In genomic region chr8:76187293-76187692, GRCm38 (mm10) we compare ENCODE assay signal across 23 mouse cellular contexts.
DNase-seq lines count a peak whose midpoint lies in the region; ATAC-seq lines count a peak whose summit lies in the region.
"Had no signal": no experiment of that assay in that cellular context is flagged by ENCODE, and none has a peak within 500 bp of the region (broad histone marks: within the 10 kb centered on the region; RNA-seq: fewer than 3 reads in every experiment).

No protein-coding gene starts in this region.

- no peaks in the 10 kb centered on the region for H3K9me3 ChIP-seq in forebrain, embryonic 16.5 days (ENCODE audit: control insufficient read depth, low read length)
- no peaks in the 10 kb centered on the region for H3K9me3 ChIP-seq in forebrain, embryonic 11.5 days (ENCODE audit: control insufficient read depth, low read length)
- H3K9me3 ChIP-seq: embryonic facial prominence, embryonic 10.5 days; embryonic facial prominence, embryonic 12.5 days; forebrain, embryonic 12.5 days; forebrain, embryonic 15.5 days; G1E had no signal

- no peaks in the 10 kb centered on the region for H3K27me3 ChIP-seq in forebrain, embryonic 16.5 days (replicated peaks; ENCODE audit: control insufficient read depth, insufficient read depth, low read length)
- H3K27me3 ChIP-seq in forebrain, embryonic 11.5 days (ENCODE audit: control insufficient read depth, insufficient read depth, low read length) = no peaks in the 10 kb centered on the region
- H3K27me3 ChIP-seq: CH12.LX; embryonic facial prominence, embryonic 12.5 days; forebrain, embryonic 12.5 days; forebrain, embryonic 15.5 days had no signal

- H3K4me1 ChIP-seq in forebrain, embryonic 16.5 days (replicated peaks; ENCODE audit: control insufficient read depth, insufficient read depth, low read length) = no peaks in the 10 kb centered on the region
- no peaks in the 10 kb centered on the region for H3K4me1 ChIP-seq in forebrain, embryonic 11.5 days (replicated peaks; ENCODE audit: control insufficient read depth, insufficient read depth, low read length)
- H3K4me1 ChIP-seq: embryonic facial prominence, embryonic 10.5 days; embryonic facial prominence, embryonic 12.5 days; forebrain, embryonic 12.5 days; forebrain, embryonic 15.5 days had no signal

- H3K27ac ChIP-seq in forebrain, embryonic 16.5 days (ENCODE audit: low read length) = no peak overlapping the region
- no peak overlapping the region for H3K27ac ChIP-seq in forebrain, embryonic 11.5 days (ENCODE audit: low read depth, low read length)
- H3K27ac ChIP-seq: embryonic facial prominence, embryonic 10.5 days; embryonic facial prominence, embryonic 12.5 days; forebrain, embryonic 12.5 days; forebrain, embryonic 15.5 days had no signal

- DNase-seq in forebrain, embryonic 11.5 days (ENCODE audit: low spot score) = no peak
- DNase-seq in frontal cortex, postnatal 14 days (ENCODE audit: low spot score in 2 of 2) = no peak
- DNase-seq: adrenal gland, adult 8-10 months; adrenal gland, postnatal 14 days; adrenal gland, postnatal 36 days; B cell, adult 2 months; cerebellum, adult 11-12 months; cerebellum, adult 2 months; cerebellum, adult 9-10 months; cerebellum, postnatal 10 days; cerebellum, postnatal 25 days had no signal

- 72% methylated on average over 5 of the region's 5 CpGs for WGBS in forebrain, embryonic 16.5 days
- WGBS in forebrain, embryonic 11.5 days = 87% methylated on average over 5 of the region's 5 CpGs

- peak; percentile 40; the same call in 1 of the 2 replicates for ATAC-seq in forebrain, embryonic 16.5 days
- ATAC-seq in forebrain, embryonic 11.5 days (replicated peaks; ENCODE audit: low FRiP score) = no peak
- peak; percentile 70 for ATAC-seq in frontal cortex, adult (ENCODE audit: low TSS enrichment)
- ATAC-seq in megakaryocyte-erythroid progenitor cell, adult 5-6 weeks (replicated peaks; ENCODE audit: low FRiP score, low TSS enrichment, poor library complexity, severe bottlenecking) = no peak
- ATAC-seq: activated CD4-positive, CD25-positive, alpha-beta regulatory T cell, adult 4 months; CD4-positive, CD25-positive, alpha-beta regulatory T cell, adult 4 months; forebrain, embryonic 15.5 days; Patski had no signal

- H3K4me3 ChIP-seq in forebrain, embryonic 16.5 days (replicated peaks; ENCODE audit: low read length) = no peak overlapping the region
- H3K4me3 ChIP-seq in forebrain, embryonic 11.5 days (ENCODE audit: low read depth, low read length) = no peak overlapping the region
- H3K4me3 ChIP-seq: embryonic facial prominence, embryonic 10.5 days; embryonic facial prominence, embryonic 12.5 days; forebrain, embryonic 12.5 days; forebrain, embryonic 15.5 days had no signal

- H3K9ac ChIP-seq in forebrain, embryonic 16.5 days (replicated peaks; ENCODE audit: low read depth, low read length) = no peak overlapping the region
- H3K9ac ChIP-seq in forebrain, embryonic 11.5 days (ENCODE audit: low read length) = no peak overlapping the region
- H3K9ac ChIP-seq: embryonic facial prominence, embryonic 12.5 days; forebrain, embryonic 12.5 days; forebrain, embryonic 15.5 days had no signal

- no peak overlapping the region for H3K4me2 ChIP-seq in forebrain, embryonic 16.5 days (ENCODE audit: low read length)
- no peak overlapping the region for H3K4me2 ChIP-seq in forebrain, embryonic 11.5 days (ENCODE audit: low read depth, low read length, severe bottlenecking)
- H3K4me2 ChIP-seq: embryonic facial prominence, embryonic 12.5 days; forebrain, embryonic 12.5 days; forebrain, embryonic 15.5 days had no signal

- H3K36me3 ChIP-seq in forebrain, embryonic 16.5 days (ENCODE audit: control insufficient read depth, insufficient read depth) = no peaks in the 10 kb centered on the region
- H3K36me3 ChIP-seq in forebrain, embryonic 11.5 days (ENCODE audit: control insufficient read depth, insufficient read depth, low read length) = no peaks in the 10 kb centered on the region
- H3K36me3 ChIP-seq: embryonic facial prominence, embryonic 10.5 days; embryonic facial prominence, embryonic 12.5 days; forebrain, embryonic 12.5 days; forebrain, embryonic 15.5 days; G1E had no signal

Comparison
In these comparisons a context has a peak if more than half of its experiments do, and no peak if none do; other contexts are left out.
1. ATAC-seq: peak in forebrain, embryonic 16.5 days (single experiment) and frontal cortex, adult (single experiment); none in forebrain, embryonic 11.5 days (single experiment) and megakaryocyte-erythroid progenitor cell, adult 5-6 weeks (single experiment).